9 mouse cellular contexts compared by ENCODE assay signal in genomic region chr3:107516776-107517630, GRCm38 (mm10). TPM values are rescaled to one million over a fixed set of nuclear protein-coding genes. Genes with fewer than 3 reads are reported as not detected.
DNase-seq lines count a peak whose midpoint lies in the region; ATAC-seq and TF ChIP-seq lines count a peak whose summit lies in the region.
"Had no signal": no experiment of that assay in that cellular context is flagged by ENCODE, and none has a peak within 500 bp of the region (broad histone marks: within the 10 kb centered on the region; RNA-seq: fewer than 3 reads in every experiment).

No protein-coding gene starts in this region.

- peak overlapping the region; percentile 93 for H3K4me2 ChIP-seq in forebrain, embryonic 14.5 days (ENCODE audit: low read length)
- peak overlapping the region; percentile 96 for H3K4me2 ChIP-seq in kidney, postnatal 0 days (ENCODE audit: low read length)
- H3K4me2 ChIP-seq in midbrain, embryonic 16.5 days (ENCODE audit: low read length) = peak overlapping the region; percentile 86

- H3K4me3 ChIP-seq in heart, embryonic 10.5 days = peak overlapping the region; percentile 68
- peak overlapping the region; percentile 35 for H3K4me3 ChIP-seq in brown adipose tissue, adult 24 weeks (ENCODE audit: insufficient read depth, low read depth, low read length)
- H3K4me3 ChIP-seq in forebrain, embryonic 14.5 days (ENCODE audit: low read depth, low read length) = peak overlapping the region; percentile 57
- H3K4me3 ChIP-seq in kidney, postnatal 0 days (replicated peaks; ENCODE audit: low read depth, low read length) = peak overlapping the region; percentile 48
- peak overlapping the region; percentile 74 for H3K4me3 ChIP-seq in midbrain, embryonic 16.5 days (ENCODE audit: low read depth, low read length)

- peaks cover 90% of the 10 kb centered on the region for H3K27me3 ChIP-seq in heart, embryonic 10.5 days (ENCODE audit: insufficient read depth, poor library complexity, severe bottlenecking)
- peaks cover 8% of the 10 kb centered on the region for H3K27me3 ChIP-seq in forebrain, embryonic 14.5 days (replicated peaks; ENCODE audit: control insufficient read depth, insufficient read depth, low read length)
- peaks cover 35% of the 10 kb centered on the region for H3K27me3 ChIP-seq in kidney, postnatal 0 days (ENCODE audit: insufficient read depth, low read length)
- no peaks in the 10 kb centered on the region for H3K27me3 ChIP-seq in midbrain, embryonic 16.5 days (ENCODE audit: control insufficient read depth, insufficient read depth, low read depth, low read length)

- no peaks in the 10 kb centered on the region for H3K36me3 ChIP-seq in heart, embryonic 10.5 days
- no peaks in the 10 kb centered on the region for H3K36me3 ChIP-seq in forebrain, embryonic 14.5 days (ENCODE audit: control insufficient read depth, insufficient read depth, low read length)
- no peaks in the 10 kb centered on the region for H3K36me3 ChIP-seq in kidney, postnatal 0 days (ENCODE audit: insufficient read depth, low read length)
- no peaks in the 10 kb centered on the region for H3K36me3 ChIP-seq in midbrain, embryonic 16.5 days (ENCODE audit: control insufficient read depth, insufficient read depth, low read length)
- H3K36me3 ChIP-seq: G1E had no signal

- H3K9ac ChIP-seq in forebrain, embryonic 14.5 days (ENCODE audit: low read length) = peak overlapping the region; percentile 74
- peak overlapping the region; percentile 57 for H3K9ac ChIP-seq in kidney, postnatal 0 days (ENCODE audit: low read depth, low read length)
- H3K9ac ChIP-seq in midbrain, embryonic 16.5 days (ENCODE audit: low read depth, low read length) = peak overlapping the region; percentile 82

- H3K4me1 ChIP-seq in heart, embryonic 10.5 days = peaks cover 18% of the 10 kb centered on the region
- H3K4me1 ChIP-seq in brown adipose tissue, adult 24 weeks (ENCODE audit: control insufficient read depth, insufficient read depth, insufficient read length, low read length) = no peaks in the 10 kb centered on the region
- peaks cover 13% of the 10 kb centered on the region; the same call in 1 of the 2 replicates for H3K4me1 ChIP-seq in forebrain, embryonic 14.5 days (ENCODE audit: control insufficient read depth, insufficient read depth, low read length)
- H3K4me1 ChIP-seq in kidney, postnatal 0 days (replicated peaks; ENCODE audit: insufficient read depth, low read length) = peaks cover 13% of the 10 kb centered on the region; the same call in 1 of the 2 replicates
- peaks cover 16% of the 10 kb centered on the region for H3K4me1 ChIP-seq in midbrain, embryonic 16.5 days (ENCODE audit: control insufficient read depth, insufficient read depth, low read length)

- ATAC-seq in forebrain, embryonic 14.5 days = peak; percentile 85
- peak; percentile 87 for ATAC-seq in kidney, postnatal 0 days (replicated peaks; ENCODE audit: low FRiP score, low read depth)
- peak; percentile 87 for ATAC-seq in midbrain, embryonic 16.5 days
- ATAC-seq in monocyte, adult 5-6 weeks (replicated peaks; ENCODE audit: insufficient number of reproducible peaks, low FRiP score, low TSS enrichment, poor library complexity, severe bottlenecking) = no peak

- WGBS in heart, embryonic 10.5 days = 4% methylated on average over 55 of the region's 55 CpGs
- 5% methylated on average over 55 of the region's 55 CpGs for WGBS in forebrain, embryonic 14.5 days
- 7% methylated on average over 54 of the region's 55 CpGs for WGBS in kidney, postnatal 0 days
- 3% methylated on average over 55 of the region's 55 CpGs for WGBS in midbrain, embryonic 16.5 days

- no peak for DNase-seq in heart, embryonic 10.5 days (ENCODE audit: low spot score)
- no peak for DNase-seq in heart, postnatal 36 days
- peak; percentile 74 for DNase-seq in forebrain, embryonic 14.5 days (ENCODE audit: low spot score)
- peak; percentile 54 for DNase-seq in kidney, postnatal 0 days (ENCODE audit: low spot score)
- no peak for DNase-seq in lung, adult 18-20 months

- H3K27ac ChIP-seq in heart, embryonic 10.5 days = peak overlapping the region; percentile 83
- H3K27ac ChIP-seq in brown adipose tissue, adult 24 weeks (replicated peaks; ENCODE audit: low read depth, low read length) = no peak overlapping the region
- peak overlapping the region; percentile 78; the same call in 1 of the 2 replicates for H3K27ac ChIP-seq in forebrain, embryonic 14.5 days (ENCODE audit: low read depth, low read length)
- no peak overlapping the region for H3K27ac ChIP-seq in kidney, postnatal 0 days
- H3K27ac ChIP-seq in midbrain, embryonic 16.5 days (ENCODE audit: low read length) = peak overlapping the region; percentile 91

- TF ChIP-seq CTCF in kidney, postnatal 0 days (IDR thresholded peaks at IDR 0.05; ENCODE audit: low read depth) = no peak

- intact Hi-C loops in heart, postnatal 36 days (cut with DNase I) = no loop called here

- H3K9me3 ChIP-seq in heart, embryonic 10.5 days = no peaks in the 10 kb centered on the region
- H3K9me3 ChIP-seq in forebrain, embryonic 14.5 days (replicated peaks; ENCODE audit: control insufficient read depth, low read length) = no peaks in the 10 kb centered on the region
- no peaks in the 10 kb centered on the region for H3K9me3 ChIP-seq in kidney, postnatal 0 days (replicated peaks; ENCODE audit: low read length)
- H3K9me3 ChIP-seq in midbrain, embryonic 16.5 days (replicated peaks; ENCODE audit: control insufficient read depth, low read length, poor library complexity, severe bottlenecking) = no peaks in the 10 kb centered on the region
- H3K9me3 ChIP-seq: G1E had no signal

RNA-seq across cellular contexts. Expression of gene Slc6a17, which starts 0.8 kb away (rescaled TPM):
- polyA plus RNA-seq in heart, embryonic 10.5 days (2016; fragmentation: Nextera tagmentation; extraction: Ambion mirVana) = 3.0 and 3.8 TPM in 2 replicates
- total RNA-seq in heart, postnatal 36 days (2021) = 1 to 10 TPM; 1.5 to 2.0 TPM
- 1.0 TPM in 1 of 2 replicates, not detected in the other for polyA plus RNA-seq in brown adipose tissue, adult 24 weeks (2012; ENCODE audit: insufficient read depth, insufficient read length, missing spikeins)
- 12.8 and 15.4 TPM in 2 replicates for polyA plus RNA-seq in forebrain, embryonic 14.5 days (2014; fragmentation: Nextera tagmentation; extraction: Ambion mirVana)
- polyA plus RNA-seq in kidney, postnatal 0 days (2015; fragmentation: Nextera tagmentation; extraction: Ambion mirVana) = 4.2 and 4.9 TPM in 2 replicates
- 17.5 and 23.3 TPM in 2 replicates for polyA plus RNA-seq in midbrain, embryonic 16.5 days (2015; fragmentation: Nextera tagmentation; extraction: Ambion mirVana)
- total RNA-seq in monocyte, adult 5-6 weeks (2017) = not detected in 3 replicates
- polyA plus RNA-seq: G1E had no signal

RNA-seq across cellular contexts. Expression of gene Ubl4b, which starts 37.9 kb away (rescaled TPM):
- polyA plus RNA-seq in heart, embryonic 10.5 days (2016; fragmentation: Nextera tagmentation; extraction: Ambion mirVana) = 0.15 TPM in 1 of 2 replicates, not detected in the other
- total RNA-seq in heart, postnatal 36 days (2021) = not detected
- not detected in 2 replicates for polyA plus RNA-seq in brown adipose tissue, adult 24 weeks (2012; ENCODE audit: insufficient read depth, insufficient read length, missing spikeins)
- polyA plus RNA-seq in forebrain, embryonic 14.5 days (2014; fragmentation: Nextera tagmentation; extraction: Ambion mirVana) = not detected in 2 replicates
- polyA plus RNA-seq in kidney, postnatal 0 days (2015; fragmentation: Nextera tagmentation; extraction: Ambion mirVana) = not detected in 2 replicates
- polyA plus RNA-seq in midbrain, embryonic 16.5 days (2015; fragmentation: Nextera tagmentation; extraction: Ambion mirVana) = not detected in 2 replicates
- total RNA-seq in monocyte, adult 5-6 weeks (2017) = not detected in 3 replicates
- polyA plus RNA-seq: G1E had no signal

RNA-seq across cellular contexts. Expression of gene Kcnc4, which starts 57.7 kb away (rescaled TPM):
- polyA plus RNA-seq in heart, embryonic 10.5 days (2016; fragmentation: Nextera tagmentation; extraction: Ambion mirVana) = 0.09 and 0.18 TPM in 2 replicates
- total RNA-seq in heart, postnatal 36 days (2021) = under 1 TPM; 0.11 to 0.33 TPM
- 0.48 and 0.50 TPM in 2 replicates for polyA plus RNA-seq in brown adipose tissue, adult 24 weeks (2012; ENCODE audit: insufficient read depth, insufficient read length, missing spikeins)
- polyA plus RNA-seq in forebrain, embryonic 14.5 days (2014; fragmentation: Nextera tagmentation; extraction: Ambion mirVana) = 1.4 and 1.8 TPM in 2 replicates
- 0.08 and 0.12 TPM in 2 replicates for polyA plus RNA-seq in kidney, postnatal 0 days (2015; fragmentation: Nextera tagmentation; extraction: Ambion mirVana)
- polyA plus RNA-seq in midbrain, embryonic 16.5 days (2015; fragmentation: Nextera tagmentation; extraction: Ambion mirVana) = 5.8 and 8.8 TPM in 2 replicates
- total RNA-seq in monocyte, adult 5-6 weeks (2017) = not detected in 3 replicates
- polyA plus RNA-seq: G1E had no signal

Comparison
In these comparisons a context has a peak if more than half of its experiments do, and no peak if none do; other contexts are left out.
1. DNase-seq: peak in forebrain, embryonic 14.5 days (single experiment) and kidney, postnatal 0 days (single experiment); none in heart, embryonic 10.5 days (single experiment), heart, postnatal 36 days (0 of 2) and lung, adult 18-20 months (0 of 2).
2. H3K27ac ChIP-seq: peak in heart, embryonic 10.5 days (single experiment), forebrain, embryonic 14.5 days (single experiment) and midbrain, embryonic 16.5 days (single experiment); none in brown adipose tissue, adult 24 weeks (single experiment) and kidney, postnatal 0 days (single experiment).
3. Peak in every context shown above with its lines, with median percentiles within 50 percentile points of each other: H3K4me3 ChIP-seq, H3K4me2 ChIP-seq and H3K9ac ChIP-seq.